Mouse (Mus musculus) thymus, adult 2 months (tissue): Measurements from ENCODE around the gene Ropn1l.

ENCODE experiments used
- CTCF ChIP-seq: fragments of 200-500 bp; IDR thresholded peaks from 2 replicates; pipeline ENCODE4 v1.5.1; 2012; ENCODE audit warnings: mild to moderate bottlenecking, control low read depth, low read length, moderate library complexity, borderline replicate concordance; ENCODE audit not compliant: control insufficient read depth, poor library complexity, insufficient read depth; ENCODE audit errors: extremely low read depth
- POLR2A ChIP-seq: fragments of 200-500 bp; IDR thresholded peaks from 2 replicates; pipeline ENCODE4 v1.6.1; 2012; ENCODE audit warnings: mild to moderate bottlenecking, low read length, control low read depth, moderate library complexity; ENCODE audit not compliant: control insufficient read depth, poor library complexity, insufficient read depth; ENCODE audit errors: extremely low read depth

DNA sequence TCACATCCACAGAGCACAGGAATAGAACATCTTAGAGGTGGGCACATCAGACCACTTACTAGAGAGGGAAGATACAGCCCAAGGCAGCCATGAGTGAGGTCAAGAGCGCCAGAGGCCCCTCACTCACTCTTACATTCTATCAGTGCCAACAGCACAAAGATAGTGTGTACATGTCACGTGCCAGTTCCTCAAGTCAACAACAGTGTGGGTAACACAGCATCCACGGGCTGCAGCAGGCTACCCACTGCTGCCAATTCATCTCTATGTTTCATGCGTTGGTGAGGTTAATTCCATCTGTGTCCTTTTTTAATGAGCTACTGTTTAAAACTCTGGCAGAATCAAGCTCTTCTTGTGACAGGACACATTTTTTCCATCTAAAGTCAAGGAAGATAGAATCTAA is 10.8 kb downstream of the Ropn1l start:
- TF ChIP-seq CTCF (no peak), POLR2A (no peak)
